Mouse (Mus musculus) limb, embryonic 15.5 days (tissue): ENCODE data around the gene Csf3r. TPM values are rescaled to one million over a fixed set of nuclear protein-coding genes. Genes with fewer than 3 reads are reported as not detected.

Experiments
- ATAC-seq: fragments of 200-750 bp; cut with Nextera tagmentation; 2 replicates; pipeline ENCODE4 v1.8.0; 2017; ENCODE audit warnings: low read depth, moderate TSS enrichment; ENCODE audit not compliant: insufficient number of reproducible peaks, low FRiP score, low TSS enrichment
- H3K27ac ChIP-seq: fragments of 300-500 bp; sonication (generic); 2 replicates; pipeline ENCODE4 v1.5.1; 2015; ENCODE audit warnings: moderate library complexity, mild to moderate bottlenecking, inconsistent platforms
- H3K27me3 ChIP-seq: fragments of 300-500 bp; sonication (generic); 2 replicates; pipeline ENCODE4 v1.6.1; 2015; ENCODE audit warnings: inconsistent platforms
- H3K36me3 ChIP-seq: fragments of 300-500 bp; sonication (generic); 2 replicates; pipeline ENCODE4 v1.6.1; 2015; ENCODE audit warnings: inconsistent platforms
- H3K4me1 ChIP-seq: fragments of 300-500 bp; sonication (generic); 2 replicates; pipeline ENCODE4 v1.6.1; 2015; ENCODE audit warnings: inconsistent platforms
- H3K4me2 ChIP-seq: fragments of 300-500 bp; sonication (generic); 2 replicates; pipeline ENCODE4 v1.6.1; 2015; ENCODE audit warnings: mild to moderate bottlenecking, inconsistent platforms
- H3K4me3 ChIP-seq: fragments of 300-500 bp; sonication (generic); 2 replicates; pipeline ENCODE4 v1.5.1; 2015; ENCODE audit warnings: mild to moderate bottlenecking, inconsistent platforms
- H3K9ac ChIP-seq: fragments of 300-500 bp; sonication (generic); 2 replicates; pipeline ENCODE4 v1.6.1; 2015; ENCODE audit warnings: inconsistent platforms
- H3K9me3 ChIP-seq: fragments of 300-500 bp; sonication (generic); 2 replicates; pipeline ENCODE4 v1.6.1; 2016; ENCODE audit warnings: inconsistent platforms
- WGBS: fragments of 180-500 bp; shearing (Covaris S2); methylation state at CpG from one replicate; pipeline ENCODE4 v1.1.7; 2015; 5-methylcytosine and 5-hydroxymethylcytosine counted together
- polyA plus RNA-seq: library from polyadenylated mRNA; unstranded; fragments of >200 nt; fragmentation: Nextera tagmentation; extraction: Ambion mirVana; gene quantifications from 2 replicates; pipeline ENCODE4 v1.2.1, GENCODE M21; 2015

Gene Csf3r
- polyA plus RNA-seq, 1 experiment from 2014 or later: 1.2 TPM

DNA sequence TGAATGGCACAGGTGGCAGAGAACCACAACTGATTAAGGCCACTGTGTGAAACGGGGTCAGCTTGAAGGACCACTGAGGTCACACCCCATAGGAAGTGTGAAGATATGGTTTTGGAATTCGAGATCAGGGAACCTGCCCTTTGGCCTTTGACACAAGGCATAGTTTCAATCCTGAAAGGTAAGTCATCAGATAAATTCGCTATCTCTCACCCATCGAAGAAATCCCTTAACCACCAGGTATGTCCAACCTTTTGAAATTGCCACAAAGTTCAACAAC, 66.4 kb downstream of the Csf3r start:
- Histone ChIP-seq H3K27ac (no peak overlapping the region), H3K36me3 (no peaks in the 10 kb centered on the region), H3K4me3 (no peak overlapping the region), H3K27me3 (no peaks in the 10 kb centered on the region), H3K4me1 (0 out of 2 replicates have a peak, but pooled peaks cover 4% of the 10 kb centered on the region), H3K9me3 (no peaks in the 10 kb centered on the region), H3K4me2 (no peak overlapping the region), H3K9ac (no peak overlapping the region)
- WGBS: 71% methylated on average over 4 of the region's 4 CpGs
- no peak for ATAC-seq

DNA sequence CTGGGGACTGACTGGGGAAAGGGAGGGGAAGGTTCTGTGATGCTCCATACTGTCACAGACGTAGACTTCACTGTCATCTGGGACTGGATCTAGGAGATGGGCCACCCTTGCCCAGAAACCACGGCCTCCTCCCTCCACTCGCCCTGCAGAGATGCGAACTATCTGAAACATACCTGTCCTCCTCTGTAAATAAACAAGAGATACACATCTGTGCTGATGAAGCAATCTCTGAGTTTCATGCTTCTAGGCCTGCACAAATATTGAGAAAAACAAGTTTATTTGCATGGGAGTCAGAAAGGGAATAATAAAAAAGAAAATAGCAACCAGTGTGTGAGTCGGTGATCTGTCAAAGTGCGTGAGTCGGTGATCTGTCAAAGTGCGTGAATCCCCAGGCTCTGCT, 67.5 kb downstream of the Csf3r start:
- H3K4me2 ChIP-seq: no peak overlapping the region

More for the DNA sequence above, 67.5 kb downstream of the Csf3r start:
- no peaks in the 10 kb centered on the region for H3K27me3 ChIP-seq
- no peak for ATAC-seq
- H3K9ac ChIP-seq: no peak overlapping the region
- no peaks in the 10 kb centered on the region for H3K36me3 ChIP-seq
- no peak overlapping the region for H3K4me3 ChIP-seq
- no peak overlapping the region for H3K27ac ChIP-seq
- 73% methylated on average over 8 of the region's 8 CpGs for WGBS
- no peaks in the 10 kb centered on the region for H3K9me3 ChIP-seq
- H3K4me1 ChIP-seq: peaks cover 3% of the 10 kb centered on the region; the same call in 1 of the 2 replicates

Other genes starting within 250 kb of the Csf3r start
- 125 and 130 TPM in 2 replicates for gene Mrps15, start 22.4 kb downstream of the Csf3r start, polyA plus RNA-seq
- 11.5 TPM in 2 replicates for gene Oscp1, start 34.0 kb downstream of the Csf3r start, polyA plus RNA-seq
- 50.1 and 51.2 TPM in 2 replicates for gene Lsm10, start 72.1 kb downstream of the Csf3r start, polyA plus RNA-seq
- 32.4 and 35.4 TPM in 2 replicates for gene Stk40, start 79.4 kb downstream of the Csf3r start, polyA plus RNA-seq
- gene Eva1b, start 123.2 kb downstream of the Csf3r start, polyA plus RNA-seq: 81.0 and 86.3 TPM in 2 replicates
- gene Sh3d21, start 138.9 kb downstream of the Csf3r start, polyA plus RNA-seq: 12.1 and 13.8 TPM in 2 replicates
- 183 and 198 TPM in 2 replicates for gene Thrap3, start 178.2 kb downstream of the Csf3r start, polyA plus RNA-seq
- 46.5 and 50.3 TPM in 2 replicates for gene Map7d1, start 231.8 kb downstream of the Csf3r start, polyA plus RNA-seq
- 120 and 128 TPM in 2 replicates for gene Trappc3, start 237.8 kb downstream of the Csf3r start, polyA plus RNA-seq